Mouse (Mus musculus): ENCODE measurements at regions not wholly inside any gene's neighbourhood (a gene's known extent, or its start where the extent isn't known, plus 50 kb on each side); places are given as distances from the start of the nearest gene placed in this dataset.

DNA sequence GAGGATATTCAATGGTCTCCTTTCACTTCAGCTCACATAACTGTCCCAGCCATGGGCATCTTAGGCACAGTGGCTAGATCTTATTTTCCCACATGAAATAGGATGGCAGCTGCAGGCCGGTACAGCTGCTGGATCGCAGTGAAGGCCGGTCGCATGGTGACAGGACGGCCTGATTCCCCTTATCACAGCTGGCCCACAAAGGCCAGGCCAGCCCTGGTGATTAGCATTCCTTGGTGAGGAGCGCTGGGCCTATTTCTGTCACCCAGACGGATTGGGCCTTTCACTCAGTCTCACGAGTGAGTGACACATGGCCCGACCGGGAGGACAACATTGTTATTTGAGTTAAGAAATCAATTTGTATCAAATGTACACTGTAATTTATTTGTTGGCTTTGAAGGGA lies 178.8 kb downstream of the Irx1 start:
- Histone ChIP-seq H3K4me2 (ENCODE audit: insufficient read depth, low read depth, poor library complexity, severe bottlenecking) (no peak overlapping the region), H3K27ac (ENCODE audit: insufficient read depth, low read depth) (no peak overlapping the region), H3K4me1 (ENCODE audit: control insufficient read depth in 1 of 2, insufficient read depth in 2 of 2) (no peaks in the 10 kb centered on the region), H3K27me3 (replicated peaks) (no peaks in the 10 kb centered on the region), H3K9ac (ENCODE audit: insufficient read depth, low read depth) (no peak overlapping the region), H3K9me3 (replicated peaks; ENCODE audit: low read length) (no peaks in the 10 kb centered on the region), H3K36me3 (replicated peaks in 1 of 2; ENCODE audit: control insufficient read depth in 1 of 2, insufficient read depth in 1 of 2, low read length in 1 of 2) (no peaks in the 10 kb centered on the region), H3K79me2 (replicated peaks; ENCODE audit: control insufficient read depth, extremely low read depth, insufficient read depth, poor library complexity, severe bottlenecking) (no peaks in the 10 kb centered on the region), H3K4me3 (replicated peaks in 1 of 3; ENCODE audit: low read depth in 2 of 3, low read length in 2 of 3, poor library complexity in 1 of 3) (no peak overlapping the region)
- DNase-seq (ENCODE audit: extremely low read depth): no peak
- TF ChIP-seq JUND (conservative IDR thresholded peaks at IDR 0.05; ENCODE audit: low read depth, low read length) (no peak), SMC3 (IDR thresholded peaks at IDR 0.05; ENCODE audit: low read depth, low read length) (no peak), UBTF (IDR thresholded peaks at IDR 0.05; ENCODE audit: low read depth, low read length) (no peak), NRF1 (IDR thresholded peaks at IDR 0.05; ENCODE audit: low read depth, low read length) (no peak), MYC (IDR thresholded peaks at IDR 0.05; ENCODE audit: low read depth, low read length) (no peak), MXI1 (IDR thresholded peaks at IDR 0.05; ENCODE audit: low read depth, low read length) (no peak), MAX (IDR thresholded peaks at IDR 0.05; ENCODE audit: low read length) (no peak), IRF4 (IDR thresholded peaks at IDR 0.05; ENCODE audit: low read depth, low read length) (no peak), CTCF (conservative IDR thresholded peaks at IDR 0.05 in 1 of 2, IDR thresholded peaks at IDR 0.05 in 1 of 2; ENCODE audit: low read depth in 2 of 2, low read length in 2 of 2) (no peak), MAFK (IDR thresholded peaks at IDR 0.05; ENCODE audit: insufficient replicate concordance, low read length) (no peak), MEF2A (IDR thresholded peaks at IDR 0.05; ENCODE audit: borderline replicate concordance, low read depth, low read length) (no peak), CHD1 (IDR thresholded peaks at IDR 0.05; ENCODE audit: low read depth, low read length) (no peak), ZNF384 (IDR thresholded peaks at IDR 0.05; ENCODE audit: low read depth, low read length) (no peak), USF2 (conservative IDR thresholded peaks at IDR 0.05; ENCODE audit: low read depth, low read length) (no peak), HCFC1 (IDR thresholded peaks at IDR 0.05; ENCODE audit: low read depth, low read length) (no peak), E2F4 (IDR thresholded peaks at IDR 0.05; ENCODE audit: insufficient replicate concordance, low read depth, low read length) (no peak), NELFE (IDR thresholded peaks at IDR 0.05; ENCODE audit: low read depth, low read length) (no peak), JUN (IDR thresholded peaks at IDR 0.05; ENCODE audit: insufficient read depth, low read depth, low read length) (no peak), ZC3H11A (IDR thresholded peaks at IDR 0.05; ENCODE audit: low read depth, low read length) (no peak)
- dilution Hi-C loops (cut with MboI; ENCODE audit: extremely low pct_ligation_motif_present, extremely low pct_unique_long_range_greater_than_20kb, low sequenced_read_pairs) (no loop called here), in situ Hi-C loops (cut with MboI; ENCODE audit: low pct_ligation_motif_present, low pct_unique_long_range_greater_than_20kb, low sequenced_read_pairs) (no loop called here)

DNA sequence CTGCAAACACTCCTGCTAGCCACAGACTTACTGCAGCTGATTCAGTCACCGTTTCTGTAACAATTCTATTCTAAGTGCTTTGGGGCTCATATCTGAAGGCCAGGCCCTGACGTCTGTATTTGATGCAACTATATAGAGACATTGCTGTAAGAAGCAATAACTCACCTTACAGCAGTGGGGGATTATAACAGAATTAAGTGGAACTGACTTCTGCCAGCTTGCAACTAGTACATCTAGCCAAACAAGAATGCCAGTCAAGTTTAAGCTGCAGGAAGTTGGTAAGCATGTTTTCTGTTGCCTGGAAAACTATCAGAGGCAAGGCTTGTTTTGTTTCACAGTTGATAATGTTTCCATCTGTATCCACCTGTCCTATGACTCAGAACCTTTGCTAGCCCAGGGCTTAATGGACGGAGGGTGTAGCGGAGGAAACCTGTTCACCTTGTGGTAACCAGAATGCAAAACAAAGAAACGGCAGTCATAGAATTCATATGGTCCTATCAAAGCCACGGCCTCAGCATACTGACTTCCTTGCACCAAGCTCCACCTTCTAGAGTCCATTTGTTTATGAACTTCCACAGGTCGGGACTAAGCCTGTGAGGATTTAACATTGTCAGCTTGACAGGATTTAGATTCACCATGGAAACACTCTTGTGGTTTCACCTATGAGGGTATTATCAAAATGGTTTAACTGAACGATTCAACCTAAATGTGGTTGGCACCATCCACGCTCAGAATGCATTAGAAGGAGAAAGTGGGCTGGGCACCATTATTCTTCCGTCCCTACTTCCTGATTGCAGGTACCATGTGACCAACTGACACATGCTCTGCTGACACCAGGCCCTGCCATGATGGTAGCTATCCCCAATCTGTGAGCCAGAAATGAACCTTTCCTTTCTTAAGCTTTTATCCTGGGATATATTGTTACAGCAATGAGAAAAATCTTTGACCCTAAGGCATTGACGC lies 216.2 kb downstream of the Irx1 start:
- Histone ChIP-seq H3K27ac (ENCODE audit: insufficient read depth, low read depth) (no peak overlapping the region), H3K9me3 (replicated peaks; ENCODE audit: low read length) (no peaks in the 10 kb centered on the region), H3K4me1 (ENCODE audit: control insufficient read depth in 1 of 2, insufficient read depth in 2 of 2) (no peaks in the 10 kb centered on the region), H3K79me2 (replicated peaks; ENCODE audit: control insufficient read depth, extremely low read depth, insufficient read depth, poor library complexity, severe bottlenecking) (no peaks in the 10 kb centered on the region), H3K9ac (ENCODE audit: insufficient read depth, low read depth) (no peak overlapping the region), H3K4me3 (replicated peaks in 1 of 3; ENCODE audit: low read depth in 2 of 3, low read length in 2 of 3, poor library complexity in 1 of 3) (no peak overlapping the region), H3K27me3 (replicated peaks) (no peaks in the 10 kb centered on the region), H3K36me3 (replicated peaks in 1 of 2; ENCODE audit: control insufficient read depth in 1 of 2, insufficient read depth in 1 of 2, low read length in 1 of 2) (no peaks in the 10 kb centered on the region), H3K4me2 (ENCODE audit: insufficient read depth, low read depth, poor library complexity, severe bottlenecking) (no peak overlapping the region)
- TF ChIP-seq MYC (IDR thresholded peaks at IDR 0.05; ENCODE audit: low read depth, low read length) (no peak), JUN (IDR thresholded peaks at IDR 0.05; ENCODE audit: insufficient read depth, low read depth, low read length) (no peak), ETS1 (conservative IDR thresholded peaks at IDR 0.05; ENCODE audit: low read depth, low read length) (no peak), TBP (conservative IDR thresholded peaks at IDR 0.05; ENCODE audit: low read depth, low read length) (no peak), JUND (conservative IDR thresholded peaks at IDR 0.05; ENCODE audit: low read depth, low read length) (no peak), RCOR1 (conservative IDR thresholded peaks at IDR 0.05; ENCODE audit: low read depth, low read length) (no peak), NRF1 (IDR thresholded peaks at IDR 0.05; ENCODE audit: low read depth, low read length) (no peak), ZMIZ1 (IDR thresholded peaks at IDR 0.05; ENCODE audit: low read depth, low read length) (no peak), ZKSCAN1 (IDR thresholded peaks at IDR 0.05; ENCODE audit: borderline replicate concordance, low read depth, low read length) (no peak), ELF1 (IDR thresholded peaks at IDR 0.05; ENCODE audit: low read depth, low read length) (no peak), MAZ (IDR thresholded peaks at IDR 0.05; ENCODE audit: low read depth, low read length) (no peak), IRF4 (IDR thresholded peaks at IDR 0.05; ENCODE audit: low read depth, low read length) (no peak), MXI1 (IDR thresholded peaks at IDR 0.05; ENCODE audit: low read depth, low read length) (no peak), POLR2A (IDR thresholded peaks at IDR 0.05; ENCODE audit: low read depth, low read length) (no peak)
- dilution Hi-C loops (cut with MboI; ENCODE audit: extremely low pct_ligation_motif_present, extremely low pct_unique_long_range_greater_than_20kb, low sequenced_read_pairs): no loop called here
- in situ Hi-C loops (cut with MboI; ENCODE audit: low pct_ligation_motif_present, low pct_unique_long_range_greater_than_20kb, low sequenced_read_pairs): no loop called here
- no peak for DNase-seq (ENCODE audit: extremely low read depth)

Data from CH12.LX (cell line).